ENCODE assay signal across 22 mouse cellular contexts in genomic region chr6:141474696-141475095, GRCm38 (mm10). TPM values are rescaled to one million over a fixed set of nuclear protein-coding genes. Genes with fewer than 3 reads are reported as not detected.
DNase-seq lines count a peak whose midpoint lies in the region; ATAC-seq lines count a peak whose summit lies in the region.
"Had no signal": no experiment of that assay in that cellular context is flagged by ENCODE, and none has a peak within 500 bp of the region (broad histone marks: within the 10 kb centered on the region; RNA-seq: fewer than 3 reads in every experiment).

No protein-coding gene starts in this region.

- H3K9ac ChIP-seq in forebrain, embryonic 15.5 days (replicated peaks): no peak overlapping the region
- H3K9ac ChIP-seq in forebrain, embryonic 11.5 days (ENCODE audit: low read length): no peak overlapping the region
- H3K9ac ChIP-seq: hindbrain, embryonic 12.5 days; limb, embryonic 15.5 days; midbrain, embryonic 13.5 days had no signal

- WGBS in forebrain, embryonic 15.5 days: 19% methylated on average over 3 of the region's 3 CpGs
- WGBS in forebrain, embryonic 11.5 days: 72% methylated on average over 3 of the region's 3 CpGs

- peaks cover 4% of the 10 kb centered on the region; the same call in 1 of the 2 replicates for H3K4me1 ChIP-seq in forebrain, embryonic 15.5 days
- no peaks in the 10 kb centered on the region for H3K4me1 ChIP-seq in forebrain, embryonic 11.5 days (replicated peaks; ENCODE audit: control insufficient read depth, insufficient read depth, low read length)
- H3K4me1 ChIP-seq: heart, embryonic 10.5 days; hindbrain, embryonic 12.5 days; midbrain, embryonic 13.5 days had no signal

- 0 out of 2 replicates have a peak overlapping the region, but pooled peaks have one; percentile 50 for H3K27ac ChIP-seq in forebrain, embryonic 15.5 days (replicated peaks)
- no peak overlapping the region for H3K27ac ChIP-seq in forebrain, embryonic 11.5 days (ENCODE audit: low read depth, low read length)
- H3K27ac ChIP-seq: heart, embryonic 10.5 days; hindbrain, embryonic 12.5 days; layer of hippocampus, adult 2 months; limb, embryonic 15.5 days; midbrain, embryonic 13.5 days; stomach, postnatal 0 days had no signal

- H3K27me3 ChIP-seq in forebrain, embryonic 15.5 days: no peaks in the 10 kb centered on the region
- H3K27me3 ChIP-seq in forebrain, embryonic 11.5 days (ENCODE audit: control insufficient read depth, insufficient read depth, low read length): no peaks in the 10 kb centered on the region
- H3K27me3 ChIP-seq: CH12.LX; hindbrain, embryonic 12.5 days; limb, embryonic 15.5 days; midbrain, embryonic 13.5 days had no signal

- ATAC-seq in forebrain, embryonic 15.5 days (replicated peaks): 0 out of 2 replicates have a peak, but pooled peaks have one; percentile 58
- ATAC-seq in forebrain, embryonic 11.5 days (replicated peaks; ENCODE audit: low FRiP score): no peak
- ATAC-seq: activated CD4-positive, CD25-positive, alpha-beta regulatory T cell, adult 4 months; inflammation-experienced regulatory T-cells, adult 6 months; midbrain, embryonic 13.5 days had no signal

- no peaks in the 10 kb centered on the region for H3K36me3 ChIP-seq in forebrain, embryonic 15.5 days
- no peaks in the 10 kb centered on the region for H3K36me3 ChIP-seq in forebrain, embryonic 11.5 days (ENCODE audit: control insufficient read depth, insufficient read depth, low read length)
- H3K36me3 ChIP-seq: hindbrain, embryonic 12.5 days; limb, embryonic 15.5 days; midbrain, embryonic 13.5 days had no signal

- intact Hi-C loops in heart, postnatal 14 days (cut with DNase I): no loop called here
- intact Hi-C loops in heart, postnatal 36 days (cut with DNase I): no loop called here

- H3K4me3 ChIP-seq in forebrain, embryonic 15.5 days: no peak overlapping the region
- H3K4me3 ChIP-seq in forebrain, embryonic 11.5 days (ENCODE audit: low read depth, low read length): no peak overlapping the region
- H3K4me3 ChIP-seq: heart, embryonic 10.5 days; hindbrain, embryonic 12.5 days; layer of hippocampus, adult 2 months; limb, embryonic 15.5 days; midbrain, embryonic 13.5 days had no signal

- no peak overlapping the region for H3K4me2 ChIP-seq in forebrain, embryonic 15.5 days (replicated peaks)
- H3K4me2 ChIP-seq in forebrain, embryonic 11.5 days (ENCODE audit: low read depth, low read length, severe bottlenecking): no peak overlapping the region
- H3K4me2 ChIP-seq: hindbrain, embryonic 12.5 days; limb, embryonic 15.5 days; midbrain, embryonic 13.5 days had no signal

- H3K9me3 ChIP-seq in forebrain, embryonic 15.5 days: no peaks in the 10 kb centered on the region
- H3K9me3 ChIP-seq in forebrain, embryonic 11.5 days (ENCODE audit: control insufficient read depth, low read length): no peaks in the 10 kb centered on the region
- H3K9me3 ChIP-seq: heart, embryonic 10.5 days; hindbrain, embryonic 12.5 days; limb, embryonic 15.5 days; midbrain, embryonic 13.5 days had no signal

- DNase-seq in forebrain, embryonic 11.5 days (ENCODE audit: low spot score): no peak
- peak; percentile 17 to 39 for DNase-seq in heart, postnatal 14 days
- no peak for DNase-seq in heart, postnatal 36 days
- DNase-seq in urinary bladder, postnatal 14 days (ENCODE audit: low spot score): peak; percentile 20
- no peak for DNase-seq in urinary bladder, adult 18-20 months (ENCODE audit: low spot score in 2 of 2)
- DNase-seq in left cerebral cortex, adult 8-10 months (ENCODE audit: low spot score in 2 of 2): no peak
- DNase-seq: adrenal gland, postnatal 14 days; cerebellum, adult 18-20 months; cerebellum, postnatal 36 days had no signal

RNA-seq across cellular contexts. Expression of gene Slco1c1, which starts 49.5 kb away (rescaled TPM):
- polyA plus RNA-seq in forebrain, embryonic 15.5 days (2015; fragmentation: Nextera tagmentation; extraction: Ambion mirVana): 15.6 and 19.6 TPM in 2 replicates
- 0.39 and 1.1 TPM in 2 replicates for polyA plus RNA-seq in forebrain, embryonic 11.5 days (2014; fragmentation: Nextera tagmentation; extraction: Ambion mirVana)
- total RNA-seq in heart, postnatal 14 days (2021): under 1 TPM; 0.67 to 0.73 TPM
- under 1 TPM; 0.44 to 0.62 TPM for total RNA-seq in heart, postnatal 36 days (2021)
- total RNA-seq in left cerebral cortex, adult 8-10 months (2022): 10 to 100 TPM; 34.5 to 52.4 (median 44.3) TPM
- total RNA-seq: CH12.LX; gastrocnemius, adult 8-10 months; neutrophil, adult 5-6 weeks had no signal
- polyA plus RNA-seq: heart, embryonic 10.5 days; inflammation-experienced regulatory T-cells, adult 6 months; liver, embryonic 16.5 days had no signal

Comparison
In these comparisons a context has a peak if more than half of its experiments do, and no peak if none do; other contexts are left out.
1. DNase-seq: peak in heart, postnatal 14 days (2 of 2) and urinary bladder, postnatal 14 days (single experiment); none in forebrain, embryonic 11.5 days (single experiment), heart, postnatal 36 days (0 of 2), urinary bladder, adult 18-20 months (0 of 2) and left cerebral cortex, adult 8-10 months (0 of 2).
2. RNA of gene Slco1c1, which starts 49.5 kb away (total RNA-seq): 34.5 to 52.4 TPM in left cerebral cortex, adult 8-10 months; 0.67 to 0.73 TPM in heart, postnatal 14 days and 0.44 to 0.62 TPM in heart, postnatal 36 days; every median in the first group is over 10 times any median in the second.